Mouse (Mus musculus) brain, embryonic 14.5 days (tissue): ENCODE results near the gene Mrpl21.

Experiments used
- CTCF ChIP-seq: fragments of 200-500 bp; IDR thresholded peaks from 2 replicates; pipeline ENCODE4 v1.5.1; 2012; ENCODE audit warnings: inconsistent platforms, mild to moderate bottlenecking, moderate library complexity, borderline replicate concordance; ENCODE audit not compliant: insufficient read depth, insufficient read length; ENCODE audit errors: extremely low read depth
- POLR2A ChIP-seq: fragments of 200-500 bp; IDR thresholded peaks from 2 replicates; pipeline ENCODE4 v1.6.1; 2012; ENCODE audit warnings: mild to moderate bottlenecking, inconsistent platforms, borderline replicate concordance; ENCODE audit not compliant: poor library complexity, insufficient read depth, insufficient read length, severe bottlenecking; ENCODE audit errors: extremely low read depth

GRCm38 (mm10) chr19:3271366-3271765, 11.3 kb upstream of the Mrpl21 start:
- TF ChIP-seq POLR2A = no peak
- TF ChIP-seq CTCF = no peak
